Mouse (Mus musculus) WW6 (cell line): Measurements from ENCODE around the gene Cers6.
A peak's percentile ranks its signal among the peaks of the same experiment; 100 is the strongest.

Source experiments
- DNase-seq: peaks from one replicate; pipeline ENCODE4 v3.0.0-alpha.2; 2013; ENCODE audit warnings: low read depth, low spot score

Cers6 gene

DNA sequence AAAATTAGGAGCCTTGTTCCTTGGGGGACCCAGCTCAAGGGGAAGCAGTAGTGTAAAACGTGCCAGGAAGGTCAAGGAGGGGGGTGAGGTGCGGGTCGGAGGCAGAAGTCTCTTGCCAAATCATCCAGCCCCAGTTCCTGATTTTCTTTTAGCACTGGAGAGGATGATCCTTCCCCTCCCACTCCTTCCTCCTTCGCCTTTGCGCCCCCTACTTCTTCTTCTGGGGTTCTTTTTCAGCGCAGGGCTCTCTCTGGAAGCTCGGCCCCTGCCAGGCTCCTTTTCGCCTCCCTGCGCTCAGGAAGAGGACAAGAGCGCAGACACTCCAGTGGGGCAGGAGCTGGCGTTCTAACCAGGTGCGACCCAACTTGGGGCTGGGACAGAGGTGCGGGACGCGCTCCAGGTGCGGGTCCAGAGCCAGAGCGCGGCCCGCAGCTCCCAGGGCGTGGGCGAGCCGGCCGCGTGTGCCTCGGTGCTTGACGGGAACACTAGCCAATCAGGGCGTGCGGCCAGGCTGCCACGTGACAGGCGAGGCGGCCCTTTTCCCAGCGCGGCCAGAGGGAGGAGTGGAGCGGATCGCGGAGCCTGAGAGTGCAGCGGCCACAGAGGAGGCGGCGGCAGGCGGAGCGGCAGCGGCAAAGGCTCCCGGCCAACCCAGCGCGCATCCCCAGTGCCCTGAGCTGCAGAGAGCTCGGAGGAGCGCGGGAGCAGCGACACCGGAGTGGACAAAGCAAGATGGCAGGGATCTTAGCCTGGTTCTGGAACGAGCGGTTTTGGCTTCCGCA, at the start of gene Cers6:
TSS of gene Cers6 (plus strand) at position 538 of the 782 bp plus-strand sequence.
- DNase-seq = peak; percentile 75

- no peak for DNase-seq
Observed at GRCm38 (mm10) chr2:68814409-68814808, 46.8 kb upstream of the Cers6 start.

GRCm38 (mm10) chr2:68819040-68819439, 42.2 kb upstream of the Cers6 start:
- DNase-seq = peak; percentile 26

DNA sequence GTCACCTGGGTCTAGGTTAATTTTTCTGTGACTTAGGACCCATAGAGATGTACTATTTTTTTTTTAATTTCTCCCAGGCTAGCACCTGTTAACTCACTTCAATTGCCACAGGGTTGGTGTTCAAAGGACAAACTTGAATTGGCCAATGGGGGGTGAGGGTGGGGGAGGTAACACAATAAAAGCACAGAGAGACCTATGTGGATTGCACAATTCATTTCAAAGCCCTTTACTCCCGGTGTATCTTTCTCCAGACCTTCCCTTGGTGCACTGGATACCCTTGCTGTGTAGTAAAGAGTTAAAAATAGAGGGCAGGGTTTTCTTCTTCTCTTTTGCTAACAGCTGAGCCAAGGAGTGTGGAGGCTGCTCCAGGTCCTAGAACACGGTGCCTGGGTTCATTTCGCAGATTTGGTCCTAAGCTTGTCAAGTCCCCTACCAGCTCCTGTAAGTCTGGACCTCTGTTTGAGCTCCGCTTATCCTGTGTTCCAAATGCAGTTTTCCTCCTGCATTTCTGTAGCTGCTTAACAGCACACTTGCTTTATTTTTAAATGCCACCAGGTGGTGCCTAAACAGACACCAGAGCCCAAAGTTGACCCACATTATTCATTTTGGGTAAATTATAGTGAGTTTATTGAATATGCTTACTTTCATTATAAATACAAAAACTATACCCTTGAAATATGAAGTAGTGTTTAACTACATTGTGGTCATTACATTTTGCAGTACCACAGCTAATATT, 38.9 kb upstream of the Cers6 start:
- DNase-seq = no peak

DNA sequence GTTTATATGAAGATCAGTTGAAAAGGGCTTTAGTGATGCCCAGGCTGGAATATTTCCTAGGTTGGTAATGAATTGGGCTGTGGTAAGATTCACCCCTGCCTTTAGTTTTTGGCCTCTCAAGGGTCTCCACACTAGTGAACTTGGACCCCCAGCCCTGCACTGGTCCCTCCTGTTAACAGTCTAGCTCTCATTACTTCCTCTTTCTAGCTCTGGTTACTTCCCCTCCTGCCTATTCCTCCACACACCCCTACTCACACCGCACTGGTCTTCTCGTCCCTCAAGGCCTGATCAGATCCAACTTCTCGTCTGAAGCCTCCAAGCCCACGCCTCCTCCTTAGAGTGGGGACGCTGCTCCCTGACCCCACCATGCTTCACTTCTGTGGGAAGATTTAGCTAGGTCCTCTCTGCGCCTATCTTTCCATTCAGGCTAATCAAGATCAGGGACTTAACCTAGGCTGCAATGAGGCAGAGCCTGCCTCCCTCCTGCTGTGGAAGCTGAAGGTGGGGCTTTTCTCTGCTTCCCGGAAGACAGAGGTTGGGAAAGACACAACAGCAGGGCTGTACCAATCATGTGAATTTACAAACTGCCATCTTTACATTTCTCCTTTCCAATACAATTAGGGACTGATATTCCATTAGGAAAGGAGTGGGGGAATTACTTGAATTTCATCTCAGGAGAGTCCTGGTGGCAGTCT, 35.8 kb upstream of the Cers6 start:
- no peak for DNase-seq

DNA sequence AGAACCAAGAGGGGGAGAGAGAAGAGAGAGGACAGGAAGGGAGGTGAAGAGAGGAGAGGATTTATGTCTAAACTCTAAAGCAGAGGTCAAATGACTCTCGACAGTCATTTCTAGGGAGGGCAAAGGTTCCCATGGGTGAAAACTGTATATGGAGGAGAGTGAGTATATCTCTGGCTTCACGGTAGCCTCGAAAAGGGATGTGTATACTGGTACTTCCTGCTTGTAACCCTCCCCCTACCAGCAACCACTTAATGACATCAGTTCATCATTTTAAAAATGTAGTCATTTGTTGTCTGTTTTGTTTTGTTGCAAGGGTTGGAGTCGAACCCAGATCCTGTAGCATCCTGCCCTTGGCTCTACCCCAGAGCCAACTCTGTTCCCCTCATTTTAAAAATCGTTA, 17.9 kb upstream of the Cers6 start:
- DNase-seq = no peak

- no peak for DNase-seq
Observed at GRCm38 (mm10) chr2:68844530-68844929, 16.7 kb upstream of the Cers6 start.

DNA sequence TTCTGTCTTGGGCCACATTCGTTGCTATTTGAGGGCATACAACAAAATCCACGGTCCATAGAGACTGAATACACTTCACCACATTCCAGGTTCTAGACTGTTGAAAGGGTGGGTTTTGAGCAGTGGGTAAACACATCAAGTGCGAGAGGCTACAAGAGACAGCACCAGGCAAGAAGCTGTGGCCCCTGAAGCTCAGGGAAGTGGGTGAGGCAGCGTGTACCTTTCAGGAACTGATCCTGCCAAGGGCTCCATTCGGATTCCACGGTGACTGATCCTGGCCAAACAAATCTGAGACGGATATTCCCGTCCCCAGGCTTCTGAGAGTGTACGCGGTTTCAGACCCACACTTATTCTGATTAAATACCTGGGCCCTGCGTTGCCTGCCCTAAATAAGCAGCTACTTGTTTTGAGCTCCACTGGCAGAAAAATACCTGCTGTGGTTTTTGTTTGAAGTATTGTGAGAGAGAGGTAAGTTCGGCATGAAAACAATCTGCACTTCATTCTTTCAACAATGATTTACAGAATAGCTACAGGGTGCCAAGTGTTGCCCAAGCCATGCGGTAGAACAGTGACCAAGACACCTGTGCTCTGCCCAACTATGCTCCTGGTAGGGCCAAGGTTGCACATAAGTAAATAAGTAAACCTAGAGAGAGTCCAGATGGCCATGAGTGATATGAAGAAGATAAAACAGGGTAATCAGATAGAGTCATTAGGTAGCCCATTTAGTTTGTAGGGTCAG, 16.1 kb upstream of the Cers6 start:
- DNase-seq = no peak

GRCm38 (mm10) chr2:68860391-68860790, 850 bp upstream of the Cers6 start:
- no peak for DNase-seq

DNA sequence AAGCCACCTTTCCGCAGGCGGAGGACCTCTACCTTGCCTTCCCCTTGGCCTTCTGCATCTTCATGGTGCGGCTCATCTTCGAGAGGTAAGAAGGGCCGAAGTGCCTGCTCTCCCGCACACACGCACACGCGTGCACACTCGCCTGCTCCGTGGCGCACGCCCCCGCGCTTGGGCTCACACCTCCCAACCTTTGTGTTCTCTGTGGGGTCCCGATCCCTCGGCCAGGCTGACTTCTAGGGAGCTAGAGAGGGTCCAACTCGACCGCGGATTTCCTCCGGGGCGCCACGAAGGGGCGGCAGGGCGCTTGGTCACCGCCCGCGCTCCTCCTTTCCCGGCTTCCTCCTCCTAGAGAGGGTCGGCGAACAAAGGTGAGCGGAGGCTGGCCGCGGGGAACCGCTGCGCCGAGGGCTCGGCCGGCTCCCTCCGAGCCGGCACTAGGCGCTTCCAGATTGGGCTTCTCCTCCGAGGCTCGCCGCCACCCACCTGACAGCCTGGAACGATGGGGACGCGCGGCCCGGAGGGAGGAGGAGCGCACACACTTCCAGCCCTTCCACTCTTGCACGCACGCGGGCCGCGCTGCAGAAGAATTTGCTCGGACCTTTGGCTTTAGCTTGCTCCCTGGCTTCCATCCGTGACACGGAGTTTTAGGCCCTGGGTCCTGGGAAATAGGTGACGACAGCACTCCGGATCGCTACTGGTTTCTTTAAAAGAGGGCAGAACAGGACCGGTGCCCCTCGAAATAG, 651 bp downstream of the Cers6 start:
- no peak for DNase-seq

DNA sequence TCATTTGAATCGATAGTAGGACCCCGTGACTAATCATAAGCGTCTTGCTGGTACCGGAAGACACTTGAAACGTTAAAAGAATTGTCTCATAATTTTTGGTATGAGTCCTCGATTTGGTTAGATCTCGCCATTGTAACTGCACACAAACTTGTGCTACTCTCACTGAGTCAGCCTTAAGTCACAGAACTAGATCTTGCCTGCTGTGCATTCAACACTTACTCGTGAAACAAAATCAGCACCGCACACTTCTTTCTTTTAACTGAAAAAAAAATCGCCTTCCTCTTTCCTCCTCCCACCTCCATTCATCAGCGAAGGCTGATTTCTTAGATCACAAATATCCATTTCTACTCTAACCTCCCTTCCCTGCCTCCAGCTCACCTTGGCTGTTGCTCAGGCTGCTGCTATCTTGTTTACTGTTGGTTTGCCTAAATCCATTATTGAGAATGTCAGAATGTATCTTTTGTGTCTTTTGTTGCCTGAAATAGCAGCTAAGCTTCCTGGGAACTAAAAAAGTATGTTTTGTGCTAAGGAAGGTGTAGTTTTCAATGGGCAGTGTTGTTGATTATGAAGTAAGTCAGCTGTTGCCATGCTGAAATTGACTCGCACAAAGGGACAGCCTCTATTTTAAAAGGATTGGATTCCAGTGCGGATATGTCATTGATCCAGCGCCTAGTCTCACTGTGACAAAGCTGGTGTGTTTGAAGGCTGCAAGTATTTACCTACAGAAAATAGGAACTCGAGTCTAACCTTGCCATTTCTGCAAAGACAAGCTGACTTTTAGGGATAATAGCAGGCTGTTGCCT, 1.4 kb downstream of the Cers6 start:
- DNase-seq = no peak

DNA sequence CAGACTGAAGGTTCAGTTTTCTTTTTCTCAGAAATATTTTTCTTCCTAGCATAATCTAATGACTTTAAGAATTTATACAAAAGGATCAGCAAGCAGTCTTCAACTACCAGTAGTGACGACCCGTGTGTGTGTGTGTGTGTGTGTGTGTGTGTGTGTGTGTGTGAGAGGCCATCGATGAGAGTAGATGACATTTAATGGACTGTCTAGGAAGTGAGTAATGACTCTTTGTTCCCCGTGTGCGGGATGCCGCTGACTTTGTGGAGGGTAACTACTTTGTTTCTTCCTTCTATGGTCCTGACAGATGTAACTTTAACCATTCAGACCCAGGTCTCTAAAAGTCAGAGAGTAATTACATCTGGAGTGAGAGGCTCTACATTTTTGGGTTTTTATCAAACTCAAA, 2.3 kb downstream of the Cers6 start:
- no peak for DNase-seq

DNA sequence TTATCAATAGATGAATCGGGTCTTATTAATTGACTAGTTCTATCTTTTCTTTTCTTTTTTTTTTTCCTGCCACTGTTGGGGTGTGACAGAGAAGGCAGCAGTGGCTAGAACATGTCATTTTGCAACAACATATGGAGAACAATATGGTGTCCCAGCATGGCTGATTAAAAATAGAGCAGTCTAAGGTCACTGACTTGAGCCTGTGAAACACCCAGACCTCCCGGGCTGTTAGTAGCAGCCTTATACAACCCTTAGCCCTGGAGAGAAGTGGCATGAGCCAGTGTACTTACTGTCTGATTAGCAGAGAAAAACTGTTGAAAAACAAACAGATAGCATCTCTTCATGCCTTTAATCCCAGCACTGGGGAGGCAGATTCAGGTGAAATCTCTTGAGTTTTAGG, 3.1 kb downstream of the Cers6 start:
- DNase-seq = no peak

DNA sequence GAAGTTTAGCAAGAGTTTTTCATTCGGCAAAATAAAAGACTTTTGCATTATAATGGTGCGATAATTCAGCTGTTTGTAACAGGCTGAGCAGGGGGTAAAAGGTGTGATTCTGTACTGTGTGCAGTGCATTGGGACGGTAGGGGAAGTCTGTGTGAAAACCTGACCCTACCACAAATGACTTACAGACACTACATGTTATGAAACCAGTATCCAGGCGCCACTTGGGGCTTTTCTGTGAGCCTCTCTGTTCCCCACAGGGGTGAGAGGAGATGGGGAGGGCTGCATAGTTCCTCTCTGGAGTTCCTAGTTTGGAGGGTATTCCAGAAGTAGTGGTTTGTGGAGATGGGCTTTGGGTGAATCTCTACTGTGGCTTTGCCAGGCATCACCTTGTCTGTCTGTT, 5.9 kb downstream of the Cers6 start:
- DNase-seq = no peak

- no peak for DNase-seq
Observed at GRCm38 (mm10) chr2:68870999-68871780, 9.9 kb downstream of the Cers6 start.

DNA sequence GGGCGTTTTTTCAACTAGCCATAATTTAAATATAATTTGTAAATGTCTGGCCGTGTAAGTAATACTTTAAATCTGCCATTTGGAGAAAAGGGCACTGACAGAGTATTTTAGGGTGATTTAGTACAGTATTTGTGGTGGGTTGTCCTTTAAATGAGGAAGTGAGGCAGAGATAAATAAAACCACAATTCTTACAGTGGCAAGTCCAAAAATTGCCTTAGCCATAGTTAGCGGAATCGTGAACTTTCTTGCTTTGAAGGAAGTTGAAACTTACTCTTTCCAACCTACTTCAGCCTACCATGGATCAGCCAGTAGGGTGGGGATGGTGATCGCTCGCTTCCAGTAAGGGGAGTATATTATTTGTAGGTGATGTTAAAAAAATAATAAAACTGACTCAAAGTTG, 11.8 kb downstream of the Cers6 start:
- no peak for DNase-seq

DNA sequence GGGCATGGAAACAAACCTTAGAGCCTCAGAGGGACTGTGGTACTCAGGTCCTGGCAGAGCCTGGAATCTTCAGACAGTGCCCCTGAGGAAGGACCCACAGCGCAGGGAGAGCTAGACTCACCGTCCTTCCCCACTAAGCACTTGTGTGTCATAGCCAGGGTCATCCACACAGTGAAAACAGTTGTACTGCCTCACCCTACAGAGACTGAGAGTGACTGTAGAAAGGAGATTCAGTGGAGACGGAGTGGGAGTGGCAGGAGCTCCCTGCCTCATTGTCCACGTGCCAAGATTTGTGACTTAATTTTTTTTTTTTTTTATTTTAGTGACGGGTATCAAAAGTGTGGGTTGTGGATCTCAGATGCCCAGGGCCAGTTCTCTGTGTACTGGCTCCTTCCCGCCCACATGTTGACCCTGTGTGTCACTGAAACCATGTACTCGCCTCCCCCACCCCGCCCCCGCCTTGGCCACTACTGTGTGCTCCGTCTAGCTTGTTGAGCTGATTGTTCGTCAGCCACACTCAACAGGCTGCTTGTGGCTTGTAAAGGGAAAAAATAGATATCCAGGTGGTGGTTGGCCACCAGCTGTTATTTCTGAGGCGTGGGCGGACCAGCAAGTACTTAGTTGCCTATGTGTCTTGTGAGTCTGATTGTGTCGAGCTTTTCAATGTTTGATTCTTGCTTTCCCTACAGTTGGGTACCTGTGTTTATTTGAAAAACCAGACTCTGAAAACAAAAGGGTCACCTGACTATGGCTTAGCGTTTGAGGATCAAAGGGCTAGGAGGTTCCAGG, 12.6 kb downstream of the Cers6 start:
- DNase-seq = no peak

GRCm38 (mm10) chr2:68874575-68874974, 13.3 kb downstream of the Cers6 start:
- DNase-seq = no peak
